Mouse (Mus musculus): ENCODE data around the gene Shroom3.
"Not testable (repeated sequence)": the region's sequence is repeated elsewhere in the genome, so short reads cannot be mapped to it uniquely, and the experiment has no call there.

Shroom3 gene

GRCm38 (mm10) chr5:92887501-92887900 lies 204.3 kb downstream of the Shroom3 start:
- in situ Hi-C loops (cut with MboI, MseI): no loop called here

DNA sequence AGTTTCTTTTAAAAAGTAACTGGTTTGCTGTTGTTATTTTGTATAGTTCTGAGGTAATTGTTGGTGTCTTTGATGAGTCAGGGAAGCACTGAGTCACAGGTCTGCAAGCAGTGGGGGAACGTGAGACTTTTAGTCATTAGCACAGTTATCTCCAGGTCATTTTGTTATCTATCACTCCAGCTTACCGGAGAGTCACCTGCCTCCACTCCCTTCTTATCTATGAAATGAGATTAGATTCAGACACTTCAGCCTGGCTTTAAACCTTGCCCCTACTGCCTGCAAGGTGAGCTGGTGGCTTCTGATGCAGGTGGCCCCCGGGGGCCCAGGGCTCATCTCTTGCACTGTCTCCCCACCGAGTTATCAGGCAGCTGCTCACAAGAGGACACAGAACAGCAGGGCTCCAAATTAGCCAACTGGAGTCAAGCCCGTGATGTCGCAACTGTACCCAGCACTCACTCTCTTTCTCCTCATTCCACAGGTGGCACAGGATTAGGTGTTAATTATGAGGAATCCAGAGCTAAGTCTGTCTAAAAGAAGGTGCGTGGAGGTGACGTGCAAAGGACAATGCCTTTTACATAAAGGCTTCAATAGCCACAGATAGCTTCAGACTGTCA lies 205.5 kb downstream of the Shroom3 start:
- in situ Hi-C loops (cut with MboI, MseI): no loop called here

GRCm38 (mm10) chr5:92890902-92891301 lies 207.7 kb downstream of the Shroom3 start:
- in situ Hi-C loops (cut with MboI, MseI): no loop called here

GRCm38 (mm10) chr5:92893284-92893683 lies 210.0 kb downstream of the Shroom3 start:
- in situ Hi-C loops (cut with MboI, MseI): no loop called here

GRCm38 (mm10) chr5:92893711-92894110 lies 210.5 kb downstream of the Shroom3 start:
- in situ Hi-C loops (cut with MboI, MseI): no loop called here

DNA sequence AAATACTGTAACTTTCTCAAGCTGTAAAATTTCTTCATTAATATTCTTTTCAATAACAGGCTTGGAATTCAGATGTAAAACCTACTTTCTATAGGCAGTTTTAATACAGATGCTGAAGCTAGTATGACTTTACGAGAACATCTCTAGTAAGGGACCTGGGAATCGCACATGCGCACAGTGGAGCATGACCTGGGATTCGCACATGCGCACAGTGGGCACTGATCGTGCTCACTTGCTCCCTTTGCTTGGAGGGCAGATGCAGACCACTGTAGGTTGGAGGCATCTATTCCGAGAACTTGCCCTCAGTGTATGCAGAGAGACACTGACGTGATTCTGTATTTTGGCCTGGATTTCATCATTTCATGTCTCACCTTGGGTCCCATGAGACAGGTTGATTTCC lies 212.6 kb downstream of the Shroom3 start:
- in situ Hi-C loops (cut with MboI, MseI): no loop called here

DNA sequence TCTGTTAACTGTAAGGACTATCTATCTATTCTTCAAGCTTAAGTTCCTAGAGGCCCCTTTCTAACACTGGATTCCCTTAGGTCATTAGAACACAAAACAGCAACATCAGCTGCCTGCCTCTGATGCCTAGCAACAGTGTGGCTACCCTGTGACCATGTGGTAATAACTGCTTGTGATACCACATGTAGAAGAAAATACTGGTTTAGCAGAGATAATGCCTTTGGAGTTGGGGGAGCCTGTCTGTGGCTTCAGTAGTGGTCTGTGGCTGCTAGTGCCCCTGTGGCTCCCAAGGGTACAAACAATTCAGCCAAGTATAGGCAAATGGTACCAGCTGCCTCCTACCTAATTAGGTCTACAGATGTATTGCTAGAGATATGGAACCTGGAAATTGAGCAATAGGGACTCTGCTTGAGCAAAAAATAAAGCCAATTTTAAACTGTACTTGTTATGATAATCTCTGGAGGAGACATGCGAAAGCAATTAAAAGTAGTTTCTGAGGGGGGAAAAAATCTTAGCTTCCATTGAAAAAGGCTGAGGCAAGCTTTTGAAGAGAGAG lies 213.6 kb downstream of the Shroom3 start:
- in situ Hi-C loops (cut with MboI, MseI): no loop called here

DNA sequence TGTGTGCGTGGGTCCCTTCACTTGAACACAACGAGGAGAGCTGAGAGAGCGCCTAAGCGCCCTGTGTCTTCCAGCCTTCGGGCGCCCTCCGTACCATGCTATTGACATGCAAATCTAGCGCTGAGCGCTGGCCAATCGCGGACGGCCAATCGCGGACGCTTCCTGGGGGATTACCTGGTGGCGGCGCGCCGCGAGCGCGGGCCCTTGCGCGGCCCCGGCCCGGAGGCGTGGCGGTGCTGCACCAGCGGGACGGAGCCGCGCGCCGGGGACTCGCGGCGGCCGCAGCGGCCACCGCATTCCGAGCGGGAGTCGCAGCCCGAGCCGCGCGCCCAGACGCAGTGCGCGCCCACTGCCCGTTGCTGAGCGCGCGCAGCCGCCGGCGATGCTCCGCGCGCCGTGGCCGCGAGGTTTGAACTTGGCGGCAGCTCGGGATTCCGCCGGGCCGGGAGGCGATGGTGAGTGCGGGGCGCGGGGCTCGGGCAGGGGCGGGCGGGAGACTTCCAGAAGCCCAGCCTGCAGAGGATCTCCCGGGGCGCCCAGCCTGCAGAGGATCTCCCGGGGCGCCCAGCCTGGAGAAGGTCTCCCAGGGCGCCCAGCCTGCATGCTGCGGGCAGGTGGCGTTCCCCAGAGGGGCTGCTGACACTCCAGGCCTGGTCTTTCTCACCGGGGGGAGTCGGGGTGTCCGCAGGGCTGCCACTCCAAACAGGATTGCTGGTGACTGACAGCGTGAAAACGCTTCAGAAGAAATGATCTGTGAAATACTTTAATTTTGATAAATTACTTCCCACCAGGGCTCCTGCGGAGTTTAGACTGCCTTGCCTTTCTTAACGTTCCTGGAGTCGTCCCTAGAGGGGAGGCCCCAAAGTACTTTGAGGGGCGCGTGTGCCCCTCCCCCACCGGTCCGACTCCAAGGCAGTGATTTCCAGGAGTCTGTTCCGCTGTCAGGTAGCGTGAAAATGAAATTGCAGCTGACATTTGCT lies 214.8 kb downstream of the Shroom3 start:
- in situ Hi-C loops (cut with MboI, MseI): no loop called here

- in situ Hi-C loops (cut with MboI, MseI): no loop called here
Measured at GRCm38 (mm10) chr5:92900470-92900869, 217.2 kb downstream of the Shroom3 start.

GRCm38 (mm10) chr5:92901870-92902269 lies 218.6 kb downstream of the Shroom3 start:
- in situ Hi-C loops (cut with MboI, MseI): no loop called here

GRCm38 (mm10) chr5:92905146-92905545 lies 221.9 kb downstream of the Shroom3 start:
- in situ Hi-C loops (cut with MboI, MseI): no loop called here

DNA sequence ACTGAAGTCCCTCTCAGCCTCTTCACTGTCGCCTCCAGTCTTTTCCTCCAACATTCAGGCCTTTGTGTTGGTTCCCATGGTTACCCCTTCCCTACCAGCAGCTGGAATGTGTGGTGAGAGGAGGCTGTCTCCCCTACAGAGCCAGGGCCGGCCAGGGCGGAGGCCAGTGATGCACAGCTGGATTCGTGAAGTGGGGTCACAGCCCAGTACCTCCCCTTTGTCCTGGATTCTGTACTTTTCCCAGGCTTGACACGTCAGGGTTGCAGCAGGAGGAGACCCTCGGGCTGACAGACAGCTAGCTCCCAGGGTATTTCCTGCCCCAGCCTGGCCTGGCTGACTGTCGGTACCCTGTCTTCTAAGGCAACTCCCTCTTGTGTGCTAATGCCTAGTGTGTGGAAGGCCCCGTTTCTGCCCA lies 222.4 kb downstream of the Shroom3 start:
- in situ Hi-C loops (cut with MboI, MseI): no loop called here

DNA sequence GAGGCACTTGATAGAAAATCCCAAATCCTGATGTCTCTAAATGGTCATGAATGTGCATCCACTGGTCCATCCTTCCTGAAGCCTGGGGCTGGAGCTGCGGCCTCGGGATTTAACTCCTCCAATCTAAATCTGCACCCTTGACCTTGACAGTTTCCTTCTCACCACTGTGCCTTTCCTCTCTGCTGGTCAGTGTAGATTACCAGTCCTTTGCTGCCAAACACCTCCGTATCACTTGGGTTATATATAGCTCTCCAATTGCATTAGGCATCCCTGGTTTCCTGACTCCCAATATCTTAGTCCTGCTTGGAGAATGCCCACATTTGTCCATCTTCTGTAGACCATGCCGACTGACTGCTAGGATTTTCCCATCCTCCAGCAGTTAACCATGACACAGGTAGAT lies 225.0 kb downstream of the Shroom3 start:
- in situ Hi-C loops (cut with MboI, MseI): no loop called here

- in situ Hi-C loops (cut with MboI, MseI): no loop called here
Measured at GRCm38 (mm10) chr5:92910838-92911237, 227.6 kb downstream of the Shroom3 start.

DNA sequence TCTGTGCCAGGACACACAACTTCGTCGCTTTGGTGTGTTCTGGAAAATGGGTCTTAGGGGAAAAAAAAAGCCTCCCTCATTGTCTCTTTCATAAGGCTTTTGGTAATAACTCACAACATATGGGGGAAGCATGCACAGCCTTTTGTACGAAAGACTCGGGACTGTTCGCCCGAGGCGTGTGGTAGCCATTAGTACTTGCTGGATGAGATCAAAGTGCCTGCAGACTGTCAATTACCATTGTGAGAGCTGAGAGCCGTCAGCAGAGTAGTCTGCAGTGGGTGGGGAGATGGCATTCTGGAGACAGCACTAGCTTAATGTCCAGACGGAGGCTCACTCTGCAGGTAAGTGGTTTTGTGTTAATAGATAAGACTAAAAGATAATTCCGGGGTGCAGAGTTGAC lies 232.2 kb downstream of the Shroom3 start:
- in situ Hi-C loops (cut with MboI, MseI): no loop called here

DNA sequence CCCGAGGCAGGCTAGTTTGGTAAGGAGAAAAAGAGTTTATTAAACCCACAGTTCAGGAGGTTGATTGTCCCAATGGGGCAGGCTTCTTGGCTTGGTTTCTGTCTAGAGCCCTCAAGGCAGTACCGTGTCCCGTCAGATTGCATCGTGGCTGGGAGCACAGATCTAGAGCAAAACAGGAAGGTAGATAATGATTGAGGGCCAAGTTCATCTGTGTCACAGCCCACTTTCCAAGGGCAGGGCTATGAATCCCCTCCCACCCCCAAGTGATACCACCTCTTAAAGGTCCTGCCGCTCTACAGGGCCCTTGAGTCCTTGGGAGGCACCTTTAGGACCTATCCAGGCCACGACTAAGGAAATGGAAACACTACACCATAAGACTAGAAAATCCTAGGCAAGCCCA lies 234.5 kb downstream of the Shroom3 start:
- in situ Hi-C loops (cut with MboI, MseI): no loop called here

DNA sequence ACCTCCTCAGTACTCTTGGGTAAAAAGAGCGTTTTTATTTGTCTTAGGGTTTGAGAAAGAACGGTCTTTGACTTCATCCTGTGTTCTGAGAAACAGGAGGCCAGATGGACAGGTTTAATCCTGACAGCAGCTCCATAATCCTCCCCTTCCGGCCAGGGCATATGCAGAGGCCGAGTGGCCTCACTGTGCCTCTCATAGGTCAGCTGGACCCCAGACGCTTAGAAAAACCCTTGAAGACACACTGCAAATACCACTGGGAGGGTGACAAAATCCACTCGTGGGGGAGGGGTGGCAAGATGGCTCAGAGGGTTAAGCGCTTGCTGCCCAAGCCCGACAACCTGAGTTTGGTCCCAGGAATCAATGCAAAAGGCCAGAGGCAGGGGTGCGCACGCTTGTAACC lies 234.9 kb downstream of the Shroom3 start:
- in situ Hi-C loops (cut with MboI, MseI): no loop called here

GRCm38 (mm10) chr5:92918866-92919265 lies 235.6 kb downstream of the Shroom3 start:
- in situ Hi-C loops (cut with MboI, MseI): no loop called here

GRCm38 (mm10) chr5:92919390-92919789 lies 236.2 kb downstream of the Shroom3 start:
- in situ Hi-C loops (cut with MboI, MseI): no loop called here

DNA sequence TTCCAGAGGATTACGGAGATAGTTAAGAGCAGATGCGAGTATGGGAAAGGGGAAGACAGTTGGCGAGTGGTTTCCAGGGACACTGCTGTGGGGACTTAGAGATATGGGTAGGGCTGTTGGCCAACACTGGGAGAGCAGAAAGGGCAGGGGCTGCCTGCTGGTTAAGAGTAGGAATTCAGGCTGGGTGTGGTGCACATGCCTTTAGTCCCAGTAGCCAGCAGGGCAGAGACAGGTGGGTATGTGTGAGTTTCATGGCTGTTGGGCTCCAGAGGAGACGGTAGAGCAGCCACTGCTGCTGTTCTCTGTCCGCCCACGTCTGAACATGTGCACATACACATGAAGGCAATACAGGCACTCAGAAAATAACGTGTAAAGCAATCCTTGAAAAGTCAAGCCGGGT lies 237.7 kb downstream of the Shroom3 start:
- in situ Hi-C loops (cut with MboI, MseI): no loop called here

DNA sequence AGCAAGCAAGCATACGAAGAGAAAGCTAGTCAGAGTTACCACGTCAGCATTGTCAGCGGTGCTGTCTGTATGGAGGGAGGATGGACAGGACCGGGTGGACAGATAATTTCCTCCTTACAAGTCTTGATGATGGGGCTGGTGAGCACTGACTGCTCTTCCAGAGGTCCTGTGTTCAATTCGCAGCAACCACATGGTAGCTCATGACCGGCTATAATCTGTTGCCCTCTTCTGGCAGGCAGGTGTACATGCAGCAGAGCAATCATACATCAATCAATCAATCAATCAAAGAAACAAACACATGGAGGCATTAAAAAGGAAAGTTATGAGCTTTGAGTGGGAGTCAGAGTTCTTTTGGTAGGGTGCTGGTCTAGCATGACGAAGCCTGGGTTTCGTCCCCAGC lies 238.5 kb downstream of the Shroom3 start:
- in situ Hi-C loops (cut with MboI, MseI): no loop called here

DNA sequence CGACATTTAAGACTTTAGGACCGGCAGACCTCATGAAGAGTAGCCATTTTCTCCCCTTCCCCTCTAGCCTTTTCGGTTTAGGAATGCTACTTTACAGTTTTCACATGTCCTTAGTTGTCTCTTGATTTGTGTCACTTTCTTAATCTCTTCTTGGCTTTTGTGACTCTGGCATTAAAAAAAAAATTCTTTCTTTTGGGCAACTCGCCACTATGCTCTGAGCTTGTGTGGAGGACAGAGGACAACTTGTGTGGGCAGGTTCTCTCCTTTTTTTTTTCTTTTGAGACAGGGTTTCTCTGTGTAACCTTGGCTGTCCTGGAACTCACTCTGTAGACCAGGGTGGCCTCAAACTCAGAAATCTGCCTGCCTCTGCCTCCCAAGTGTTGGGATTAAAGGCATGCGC lies 239.7 kb downstream of the Shroom3 start:
- in situ Hi-C loops (cut with MboI, MseI): not testable (repeated sequence)

Data from T-helper 1 cell (primary cell).